Mouse (Mus musculus) left cerebral cortex, adult 2 months (tissue): ENCODE measurements around the gene Tnip1. TPM values are rescaled to one million over a fixed set of nuclear protein-coding genes. Genes with fewer than 3 reads are reported as not detected.
A peak's percentile ranks its signal among the peaks of the same experiment; 100 is the strongest.

Experiments
- DNase-seq, 2 experiments: peaks; one replicate each; pipeline ENCODE4 v3.0.0; 2021 to 2022; ENCODE audit warnings: low spot score in 2 of 2, mixed read lengths in 1 of 2; ENCODE audit errors: extremely low spot score in 1 of 2
- H3K27ac ChIP-seq: fragments of 200-600 bp; 2 replicates; pipeline ENCODE4 v1.8.1; 2022
- H3K4me3 ChIP-seq: fragments of 200-600 bp; 2 replicates; pipeline ENCODE4 v1.8.1; 2022
- CTCF ChIP-seq: fragments of 200-600 bp; IDR thresholded peaks from 2 replicates; pipeline ENCODE4 v1.8.1; 2022; ENCODE audit warnings: antibody characterized with exemption, mild to moderate bottlenecking, moderate library complexity
- intact Hi-C: fragments of 180-260 bp; cut with DNase I; formaldehyde crosslinking; loops from one replicate; pipeline ENCODE4 v1.15.1; 2025
- long read RNA-seq, 2 experiments: library from polyadenylated mRNA; stranded (forward); transcript quantifications; one replicate each; pipeline ENCODE4 v2.0.0; 2021; ENCODE audit warnings: borderline mapping rate in 2 of 2
- total RNA-seq, 2 experiments: library from RNA; stranded (reverse); gene quantifications; 2 replicates each; pipeline ENCODE4 v1.2.3; 2021

The Tnip1 gene
- 10 to 100 TPM; 38.3 to 38.4 TPM for total RNA-seq
- long read RNA-seq, experiment 1, transcript Tnip1-206 (18 exons, 2,834 nt): major isoform, 12 of 63 reads
- long read RNA-seq, experiment 1, partial matches to known transcripts: 6 of 63 reads
- long read RNA-seq, experiment 1, other reads (novel, unspliced or antisense): 45 of 63 reads
- long read RNA-seq, experiment 2, transcript Tnip1-206 (18 exons, 2,834 nt): major isoform, 7 of 41 reads
- long read RNA-seq, experiment 2, partial matches to known transcripts: 5 of 41 reads
- long read RNA-seq, experiment 2, other reads (novel, unspliced or antisense): 29 of 41 reads

DNA sequence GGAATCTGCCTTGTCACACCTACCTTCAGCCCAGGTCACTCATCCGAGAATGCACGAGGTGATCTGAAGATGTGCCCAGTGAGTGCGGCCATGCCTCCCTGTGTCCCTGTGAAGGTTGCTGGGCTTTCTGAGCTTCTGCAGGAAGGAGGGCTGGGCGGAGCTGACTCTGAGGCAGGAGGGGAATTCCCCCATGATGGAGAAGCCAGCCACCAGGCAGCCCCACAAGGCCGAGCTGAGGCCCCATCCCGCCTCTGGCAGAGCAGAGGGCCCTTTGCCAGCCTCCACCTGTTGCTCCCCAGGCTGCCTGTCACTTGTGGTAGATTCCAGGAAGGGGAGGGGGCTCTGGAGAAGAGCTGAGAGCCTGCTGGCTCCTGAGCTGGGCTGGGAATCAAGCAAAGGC lies at the start of gene Tnip1:
Tnip1 (minus strand) TSS at position 108 of the 400 bp plus-strand sequence.
- no peak for DNase-seq
- no peak within 1 kb of the TSS for H3K4me3 ChIP-seq
- intact Hi-C loops: no loop called here
- no peak for TF ChIP-seq CTCF
- no peak within 1 kb of the TSS for H3K27ac ChIP-seq

DNA sequence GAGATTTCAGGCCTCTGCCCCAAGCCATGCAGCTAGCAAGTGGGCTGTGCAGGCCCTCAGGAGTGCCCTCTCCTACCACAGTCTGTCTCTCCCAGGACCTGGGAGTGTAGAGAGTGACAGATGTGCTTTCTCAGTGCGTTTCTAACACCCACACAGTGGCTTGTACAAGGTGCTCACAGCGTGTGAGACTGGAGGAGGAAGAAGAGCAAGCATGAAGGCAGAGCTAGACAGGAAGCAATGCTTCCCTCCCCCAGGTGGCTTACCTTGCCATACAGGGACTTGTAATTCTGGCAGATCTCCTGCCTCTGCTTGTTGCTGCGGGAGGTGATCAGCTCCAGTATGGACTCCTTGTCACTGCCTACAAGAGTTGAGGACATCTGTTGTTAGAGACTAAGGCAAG lies 48.7 kb upstream of the Tnip1 start:
- no peak for TF ChIP-seq CTCF
- no peak for DNase-seq
- Histone ChIP-seq H3K27ac (no peak overlapping the region), H3K4me3 (no peak overlapping the region)
- intact Hi-C loops: no loop called here

DNA sequence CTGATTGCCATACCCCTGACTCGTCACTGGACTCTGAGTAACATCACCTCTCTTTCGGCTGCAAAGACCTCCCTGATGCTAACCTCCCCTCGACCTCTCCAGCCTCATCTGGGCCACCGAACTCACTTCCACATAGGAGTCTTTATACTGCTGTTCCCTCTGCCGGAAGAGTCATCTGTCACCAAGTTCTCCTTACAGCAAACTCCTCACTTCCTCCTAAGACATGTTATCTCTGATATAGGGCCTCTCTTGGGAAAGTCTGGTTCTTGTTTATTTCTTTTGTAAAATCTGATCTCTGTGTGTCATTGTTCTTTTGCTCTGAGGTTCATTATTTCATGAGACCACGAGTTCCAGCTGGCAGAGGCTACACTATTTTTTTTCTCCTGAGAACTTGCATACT lies 45.5 kb upstream of the Tnip1 start:
- Histone ChIP-seq H3K27ac (no peak overlapping the region), H3K4me3 (no peak overlapping the region)
- TF ChIP-seq CTCF: no peak
- intact Hi-C loops: no loop called here
- DNase-seq: no peak

DNA sequence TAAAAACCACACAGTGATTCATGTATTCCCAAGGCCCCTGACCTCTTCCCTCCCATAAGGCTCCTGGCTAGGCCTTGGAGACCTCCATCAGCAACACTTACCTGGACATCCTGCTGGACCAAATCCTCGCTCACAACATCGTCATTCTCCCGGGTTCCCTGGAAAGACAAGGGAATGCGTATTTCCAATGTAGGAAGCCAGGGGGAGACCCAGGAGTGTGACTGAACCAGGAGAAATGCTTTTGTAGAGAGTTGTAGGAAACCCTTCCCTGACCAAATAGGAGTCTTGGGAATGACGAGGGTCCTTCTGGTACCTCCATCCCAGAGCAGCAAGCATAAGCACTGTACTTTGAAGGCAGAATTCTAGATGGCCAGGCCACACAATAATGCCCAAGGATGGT lies 43.0 kb upstream of the Tnip1 start:
- intact Hi-C loops: no loop called here
- no peak for TF ChIP-seq CTCF
- Histone ChIP-seq H3K27ac (no peak overlapping the region), H3K4me3 (no peak overlapping the region)
- no peak for DNase-seq

DNA sequence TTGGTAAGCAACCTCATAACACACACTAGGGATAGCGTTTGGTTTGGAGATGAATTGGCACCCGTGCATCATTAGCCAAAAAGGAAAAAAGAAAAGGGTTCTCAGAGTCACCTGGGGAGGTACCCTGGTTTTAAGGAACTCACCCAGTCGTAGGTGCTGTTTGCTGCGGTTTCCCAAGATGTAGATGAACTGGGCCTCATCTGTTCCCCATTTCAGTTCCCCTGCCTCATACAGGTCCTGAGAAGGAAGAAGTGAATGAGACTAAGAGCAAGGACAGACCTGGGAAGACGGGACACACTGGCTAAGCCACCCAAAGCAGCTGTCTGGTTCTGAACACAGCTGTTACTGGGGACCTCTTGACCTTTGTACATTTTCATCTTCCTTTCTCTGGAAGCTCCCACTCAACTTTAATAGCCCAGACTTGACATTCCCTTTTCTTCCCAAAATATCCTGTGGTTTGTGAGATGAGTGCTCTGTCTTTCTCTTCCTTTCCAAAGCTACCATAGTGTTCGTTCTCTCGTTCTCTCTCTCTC lies 42.3 kb upstream of the Tnip1 start:
- intact Hi-C loops: no loop called here
- no peak for TF ChIP-seq CTCF
- H3K4me3 ChIP-seq: no peak overlapping the region
- no peak for DNase-seq
- H3K27ac ChIP-seq: no peak overlapping the region

DNA sequence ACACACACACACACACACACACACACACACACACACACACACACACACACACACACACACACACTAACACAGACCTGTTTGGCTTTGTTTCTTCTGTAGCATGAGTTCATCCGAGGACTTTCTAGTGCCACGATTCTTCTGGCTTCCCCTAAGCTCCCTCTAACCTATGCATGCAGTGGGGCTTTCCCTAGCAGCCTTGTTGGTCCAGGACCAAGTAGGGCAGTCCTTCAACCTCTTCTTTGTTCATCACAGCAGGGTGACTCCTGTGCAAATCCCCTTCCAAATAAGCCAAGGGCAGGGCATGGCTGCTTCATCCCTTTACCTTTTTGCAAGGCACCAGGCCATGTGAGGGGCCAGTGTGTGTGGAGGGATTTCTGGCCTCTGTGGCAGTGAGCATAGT lies 36.0 kb upstream of the Tnip1 start:
- H3K4me3 ChIP-seq: no peak overlapping the region
- intact Hi-C loops: loop anchor here (1.0 kb wide), 3 partner anchors 41 to 161 kb away; no protein-coding TSS in a partner anchor
- DNase-seq: no peak
- no peak overlapping the region for H3K27ac ChIP-seq
- TF ChIP-seq CTCF: no peak

DNA sequence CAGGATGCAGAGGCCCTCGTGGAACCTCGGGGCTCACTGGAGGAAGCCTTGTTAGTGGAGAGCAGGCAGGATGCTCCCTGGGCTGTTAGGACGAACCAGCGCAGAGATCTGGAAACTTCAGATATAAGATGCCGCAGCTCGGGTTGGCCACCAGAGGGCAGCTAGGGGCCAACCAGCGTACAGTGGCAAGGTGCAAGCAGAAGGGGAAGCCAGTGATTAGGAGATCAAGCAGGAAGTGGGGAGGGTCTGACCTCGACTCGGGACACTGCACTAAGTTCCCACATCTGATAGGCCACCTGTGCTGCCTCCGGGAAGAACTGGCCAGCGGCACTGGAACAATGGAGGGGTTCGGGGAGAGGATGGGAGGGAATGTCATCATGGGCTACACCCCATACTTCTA lies 35.6 kb upstream of the Tnip1 start:
- TF ChIP-seq CTCF: peak; percentile 89
- Histone ChIP-seq H3K27ac (no peak overlapping the region), H3K4me3 (no peak overlapping the region)
- DNase-seq: peak; percentile 42 to 52
- intact Hi-C loops: loop anchor here (1.0 kb wide), 3 partner anchors 41 to 161 kb away; no protein-coding TSS in a partner anchor

DNA sequence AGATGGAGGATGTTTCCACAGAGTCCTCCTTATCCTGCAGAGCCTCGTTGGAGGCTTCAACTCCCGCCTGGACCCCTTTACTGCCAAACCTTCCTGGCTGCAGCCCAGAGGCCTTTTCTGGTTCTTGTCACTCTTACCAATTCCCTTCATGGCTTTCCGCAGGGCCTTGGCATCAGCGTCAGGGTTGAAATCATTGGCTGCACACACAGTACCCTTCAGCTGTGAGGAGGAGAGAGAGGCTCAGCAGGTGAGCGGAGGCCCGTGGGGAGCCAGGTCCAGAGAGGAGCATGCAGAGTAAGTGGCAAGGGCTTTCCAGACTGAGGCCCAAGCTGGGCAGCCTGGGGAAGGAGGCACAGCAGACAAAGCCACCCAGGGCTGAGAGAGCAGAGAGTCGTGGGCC lies 33.5 kb upstream of the Tnip1 start:
- H3K27ac ChIP-seq: no peak overlapping the region
- TF ChIP-seq CTCF: no peak
- no peak overlapping the region for H3K4me3 ChIP-seq
- intact Hi-C loops: no loop called here
- DNase-seq: no peak

DNA sequence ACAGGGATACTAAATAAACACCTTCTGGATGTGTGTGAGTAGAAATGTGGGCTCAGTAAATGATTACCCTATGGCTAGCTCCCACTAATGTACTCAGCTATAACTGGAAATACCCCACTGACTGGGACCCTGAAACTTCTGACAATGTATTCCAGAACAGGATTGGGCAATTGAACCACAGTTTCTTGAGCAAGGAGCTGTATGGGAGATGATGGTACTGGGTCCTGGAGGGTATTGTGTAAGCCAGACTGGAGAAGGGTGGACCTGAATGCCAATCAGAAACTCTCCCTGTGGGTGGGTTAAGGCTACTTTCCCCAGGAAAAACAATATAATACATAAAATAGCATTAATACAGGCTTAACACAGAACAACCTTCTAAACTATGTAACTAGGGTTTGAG lies 27.2 kb upstream of the Tnip1 start:
- no peak for DNase-seq
- intact Hi-C loops: no loop called here

DNA sequence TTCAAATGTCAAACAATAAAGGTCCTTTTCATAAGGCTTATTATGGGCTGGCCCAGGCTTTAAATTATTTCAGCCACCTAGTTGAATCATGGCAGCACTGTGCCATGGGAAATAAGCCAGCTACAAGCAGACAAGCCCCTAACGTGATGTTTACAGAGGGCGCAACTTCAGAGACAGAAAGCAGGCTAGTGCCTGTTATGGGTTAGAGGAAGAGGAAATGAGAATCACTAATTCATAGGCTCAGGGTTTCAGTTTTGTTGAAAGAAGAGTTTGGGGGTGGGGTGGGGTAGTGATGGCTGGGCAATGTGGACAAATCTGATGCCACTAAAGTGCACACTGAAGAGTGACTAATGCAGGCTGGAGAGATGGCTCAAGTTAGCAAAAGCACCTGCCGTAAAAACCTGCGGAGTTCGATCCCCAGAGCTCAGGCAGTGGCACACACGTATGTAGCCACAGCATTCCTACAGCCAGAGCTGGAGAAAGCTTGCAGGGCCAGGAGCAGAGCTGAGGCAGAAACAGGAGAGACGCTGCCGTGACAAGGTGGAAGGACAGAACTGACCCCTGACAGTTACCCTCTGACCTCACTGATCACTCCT lies 26.1 kb upstream of the Tnip1 start:
- DNase-seq: no peak
- no peak for TF ChIP-seq CTCF
- intact Hi-C loops: no loop called here
- H3K4me3 ChIP-seq: no peak overlapping the region
- no peak overlapping the region for H3K27ac ChIP-seq

More for the DNA sequence above, 27.2 kb upstream of the Tnip1 start:
- TF ChIP-seq CTCF: no peak
- Histone ChIP-seq H3K4me3 (no peak overlapping the region), H3K27ac (no peak overlapping the region)

DNA sequence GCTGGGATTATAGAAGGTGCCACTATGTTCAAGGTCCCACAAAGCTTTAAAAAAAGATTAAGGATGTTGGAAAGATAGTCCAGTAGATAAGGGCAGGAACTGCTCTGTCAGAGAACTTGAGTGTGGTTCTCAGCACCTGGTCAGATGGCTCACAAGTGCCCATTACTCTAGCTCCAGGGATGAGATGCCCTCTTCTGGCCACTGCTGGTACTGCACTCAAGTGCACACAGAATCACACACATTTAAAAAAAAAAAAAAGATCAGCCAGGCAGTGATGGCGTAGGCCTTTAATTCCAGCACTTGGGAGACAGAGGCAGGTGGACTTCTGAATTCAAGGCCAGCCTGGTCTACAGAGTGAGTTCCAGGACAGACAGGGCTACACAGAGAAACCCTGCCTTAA lies 25.3 kb upstream of the Tnip1 start:
- no peak overlapping the region for H3K4me3 ChIP-seq
- DNase-seq: no peak
- no peak overlapping the region for H3K27ac ChIP-seq
- peak; percentile 63 for TF ChIP-seq CTCF
- intact Hi-C loops: no loop called here

DNA sequence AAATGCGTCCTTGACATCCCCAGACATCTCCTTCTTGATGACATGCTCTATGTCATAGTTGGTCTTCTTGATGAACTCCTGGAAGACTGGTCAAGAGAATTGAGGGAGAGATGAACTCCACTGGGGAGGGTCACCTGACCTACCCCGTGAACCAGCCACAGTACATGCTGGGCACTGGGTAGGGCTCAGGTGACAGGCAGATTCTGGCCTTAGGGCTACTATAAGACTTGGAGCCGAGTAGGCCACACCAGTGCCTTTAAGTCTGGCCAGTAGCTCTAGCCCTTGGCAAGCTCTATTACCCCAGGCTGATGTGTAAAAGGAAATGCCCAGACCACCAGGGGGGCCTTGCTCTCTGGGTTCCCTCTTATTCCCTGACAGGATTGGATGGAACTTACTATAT lies 22.4 kb upstream of the Tnip1 start:
- no peak for DNase-seq
- no peak overlapping the region for H3K4me3 ChIP-seq
- no peak overlapping the region for H3K27ac ChIP-seq
- intact Hi-C loops: no loop called here
- no peak for TF ChIP-seq CTCF

DNA sequence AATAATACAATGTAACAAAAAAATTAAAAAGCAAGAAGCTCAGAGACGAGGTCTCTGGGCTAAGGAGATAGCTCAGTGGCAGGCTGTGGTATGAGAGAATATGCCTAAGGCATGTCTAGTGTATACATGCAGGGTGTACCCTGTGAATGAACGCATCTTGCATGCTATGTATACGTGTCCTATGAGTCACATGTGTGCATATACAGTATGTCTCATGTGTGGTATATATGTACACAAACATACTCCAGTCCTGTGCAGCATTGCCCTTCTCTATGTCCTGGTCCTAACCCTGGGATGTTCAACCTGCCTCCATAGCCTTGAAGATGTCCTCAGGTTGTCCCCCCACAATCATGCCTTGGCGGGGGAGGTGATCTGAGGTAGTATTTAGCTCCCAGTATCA lies 21.9 kb upstream of the Tnip1 start:
- Histone ChIP-seq H3K27ac (no peak overlapping the region), H3K4me3 (no peak overlapping the region)
- no peak for TF ChIP-seq CTCF
- intact Hi-C loops: loop anchor here (1.0 kb wide), 2 partner anchors 54 to 105 kb away; no protein-coding TSS in a partner anchor
- DNase-seq: no peak
